Mouse (Mus musculus) layer of hippocampus, adult 18-20 months (tissue): ENCODE results near the gene Lacc1. TPM values are rescaled to one million over a fixed set of nuclear protein-coding genes. Genes with fewer than 3 reads are reported as not detected.

Experiments used
- DNase-seq, 2 experiments: peaks; one replicate each; pipeline ENCODE4 v3.0.0; 2022; ENCODE audit warnings: low spot score in 2 of 2
- total RNA-seq, 2 experiments: library from RNA; stranded (reverse); gene quantifications; 2 replicates each; pipeline ENCODE4 v1.2.3; 2021

The Lacc1 gene
- total RNA-seq, 2 experiments from 2014 or later, result 4.6 to 4.8 TPM

GRCm38 (mm10) chr14:76981176-76981575 lies 55.5 kb downstream of the Lacc1 start:
- DNase-seq, result no peak

- no peak for DNase-seq
Observed at GRCm38 (mm10) chr14:76979569-76979968, 57.1 kb downstream of the Lacc1 start.

Other genes starting within 250 kb of the Lacc1 start
- 1 to 10 TPM; 1.5 to 2.0 TPM for gene Ccdc122, start 132 bp downstream of the Lacc1 start, total RNA-seq
- gene Enox1, start 119.9 kb upstream of the Lacc1 start, total RNA-seq, result 10 to 100 TPM; 61.5 to 62.6 TPM